Mouse (Mus musculus): ENCODE results near the gene Daam1.

DNA sequence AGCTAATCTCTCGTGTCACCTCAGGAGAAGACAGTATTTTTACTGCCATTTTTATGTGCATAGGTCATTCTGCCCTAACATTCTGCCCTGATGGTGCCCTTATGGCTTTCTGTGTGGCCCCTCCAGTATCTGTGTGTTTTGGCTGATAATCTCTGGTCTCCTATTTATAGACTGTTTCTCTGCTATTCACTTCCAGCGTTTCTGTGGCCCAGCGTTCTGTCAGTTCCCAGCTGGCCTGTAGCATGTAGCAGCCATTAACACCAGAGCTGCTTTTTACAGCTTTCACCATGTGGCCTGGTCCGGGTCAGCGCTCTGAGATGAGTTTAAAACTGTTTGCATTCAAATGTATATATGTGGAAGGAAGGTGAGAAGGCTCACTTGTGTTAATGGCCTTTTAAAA, 190.7 kb downstream of the Daam1 start:
- TF ChIP-seq CTCF (IDR thresholded peaks at IDR 0.05) = no peak
- no peak for TF ChIP-seq EP300 (IDR thresholded peaks at IDR 0.05)

All from lung, postnatal 0 days (tissue).